Mouse (Mus musculus) lung, postnatal 4 days (tissue): ENCODE results near the gene C77080.

Experiments
- DNase-seq, 2 experiments: peaks; one replicate each; pipeline ENCODE4 v3.0.0; 2021

The C77080 gene

GRCm38 (mm10) chr4:129237843-129238441 is 23.3 kb downstream of the C77080 start:
- DNase-seq, result no peak

GRCm38 (mm10) chr4:129236236-129236813 is 24.9 kb downstream of the C77080 start:
- DNase-seq, result no peak

- DNase-seq, result no peak
Measured at GRCm38 (mm10) chr4:129235147-129235546, 26.1 kb downstream of the C77080 start.

GRCm38 (mm10) chr4:129234488-129234887 is 26.7 kb downstream of the C77080 start:
- no peak for DNase-seq

GRCm38 (mm10) chr4:129232561-129233360 is 28.4 kb downstream of the C77080 start:
- DNase-seq, result no peak

- DNase-seq, result peak; percentile 78 to 89
Measured at GRCm38 (mm10) chr4:129231594-129232450, 29.4 kb downstream of the C77080 start.

- DNase-seq, result no peak
Measured at GRCm38 (mm10) chr4:129230926-129231325, 30.3 kb downstream of the C77080 start.

GRCm38 (mm10) chr4:129227985-129228381 is 33.2 kb downstream of the C77080 start:
- DNase-seq, result no peak

GRCm38 (mm10) chr4:129227170-129227984 is 33.8 kb downstream of the C77080 start:
- DNase-seq, result no peak

GRCm38 (mm10) chr4:129226441-129226963 is 34.7 kb downstream of the C77080 start:
- no peak for DNase-seq

- DNase-seq, result no peak
Measured at GRCm38 (mm10) chr4:129225315-129225714, 35.9 kb downstream of the C77080 start.

GRCm38 (mm10) chr4:129223421-129224281 is 37.6 kb downstream of the C77080 start:
- no peak for DNase-seq

- DNase-seq, result no peak
Measured at GRCm38 (mm10) chr4:129222019-129222925, 38.9 kb downstream of the C77080 start.

- DNase-seq, result no peak
Measured at GRCm38 (mm10) chr4:129221097-129222010, 39.9 kb downstream of the C77080 start.

GRCm38 (mm10) chr4:129220376-129221089 is 40.7 kb downstream of the C77080 start:
- DNase-seq, result no peak

GRCm38 (mm10) chr4:129219198-129219597 is 42.0 kb downstream of the C77080 start:
- DNase-seq, result no peak

GRCm38 (mm10) chr4:129218569-129219175 is 42.5 kb downstream of the C77080 start:
- DNase-seq, result no peak
